Mouse (Mus musculus): Measurements from ENCODE around the gene Plekhg3.

GRCm38 (mm10) chr12:76518000-76518399, 12.7 kb upstream of the Plekhg3 start:
- TF ChIP-seq POLR2A (IDR thresholded peaks at IDR 0.05; ENCODE audit: insufficient read depth, low read length) (no peak), EP300 (IDR thresholded peaks at IDR 0.05; ENCODE audit: insufficient read depth, low read depth, low read length) (no peak), CTCF (IDR thresholded peaks at IDR 0.05; ENCODE audit: low read depth, low read length) (no peak)
